Mouse (Mus musculus) forebrain, embryonic 11.5 days (tissue): ENCODE data around the gene Bdh1. TPM values are rescaled to one million over a fixed set of nuclear protein-coding genes. Genes with fewer than 3 reads are reported as not detected.

Source experiments
- ATAC-seq: fragments of 200-750 bp; cut with Nextera tagmentation; replicated peaks from 2 replicates; pipeline ENCODE4 v1.8.0; 2017; ENCODE audit warnings: moderate TSS enrichment; ENCODE audit not compliant: low FRiP score
- DNase-seq: peaks from one replicate; pipeline ENCODE4 v3.0.0-alpha.2; 2017; ENCODE audit warnings: low spot score
- H3K27ac ChIP-seq: fragments of 300-500 bp; sonication (generic); 2 replicates; pipeline ENCODE4 v1.5.1; 2014; ENCODE audit warnings: low read depth, low read length
- H3K27me3 ChIP-seq: fragments of 300-500 bp; sonication (generic); 2 replicates; pipeline ENCODE4 v1.6.1; 2014; ENCODE audit warnings: mild to moderate bottlenecking, low read length, mixed read lengths; ENCODE audit not compliant: control insufficient read depth, insufficient read depth
- H3K36me3 ChIP-seq: fragments of 300-500 bp; sonication (generic); 2 replicates; pipeline ENCODE4 v1.6.1; 2014; ENCODE audit warnings: mild to moderate bottlenecking, low read length, moderate library complexity, mixed read lengths; ENCODE audit not compliant: control insufficient read depth, insufficient read depth
- H3K4me1 ChIP-seq: fragments of 300-500 bp; sonication (generic); replicated peaks from 2 replicates; pipeline ENCODE4 v1.6.1; 2014; ENCODE audit warnings: low read length, mixed read lengths; ENCODE audit not compliant: control insufficient read depth, insufficient read depth
- H3K4me2 ChIP-seq: fragments of 300-500 bp; sonication (generic); 2 replicates; pipeline ENCODE4 v1.6.1; 2014; ENCODE audit warnings: low read depth, mild to moderate bottlenecking, low read length, moderate library complexity, mixed read lengths; ENCODE audit not compliant: severe bottlenecking
- H3K4me3 ChIP-seq: fragments of 300-500 bp; sonication (generic); 2 replicates; pipeline ENCODE4 v1.5.1; 2014; ENCODE audit warnings: low read depth, low read length
- H3K9ac ChIP-seq: fragments of 300-500 bp; sonication (generic); 2 replicates; pipeline ENCODE4 v1.6.1; 2014; ENCODE audit warnings: low read length
- H3K9me3 ChIP-seq: fragments of 300-500 bp; sonication (generic); 2 replicates; pipeline ENCODE4 v1.6.1; 2016; ENCODE audit warnings: low read length, mixed read lengths; ENCODE audit not compliant: control insufficient read depth
- WGBS: fragments of 180-500 bp; shearing (Covaris S2); extraction: QIAGEN DNeasy Blood & Tissue Kit; methylation state at CpG from one replicate; pipeline ENCODE4 v1.1.7; 2014; 5-methylcytosine and 5-hydroxymethylcytosine counted together
- polyA plus RNA-seq: library from polyadenylated mRNA; unstranded; fragments of >200 nt; fragmentation: Nextera tagmentation; extraction: Ambion mirVana; gene quantifications from 2 replicates; pipeline ENCODE4 v1.2.1, GENCODE M21; 2014

Bdh1 gene
- polyA plus RNA-seq, 1 experiment from 2014 or later = 30.0 TPM

DNA sequence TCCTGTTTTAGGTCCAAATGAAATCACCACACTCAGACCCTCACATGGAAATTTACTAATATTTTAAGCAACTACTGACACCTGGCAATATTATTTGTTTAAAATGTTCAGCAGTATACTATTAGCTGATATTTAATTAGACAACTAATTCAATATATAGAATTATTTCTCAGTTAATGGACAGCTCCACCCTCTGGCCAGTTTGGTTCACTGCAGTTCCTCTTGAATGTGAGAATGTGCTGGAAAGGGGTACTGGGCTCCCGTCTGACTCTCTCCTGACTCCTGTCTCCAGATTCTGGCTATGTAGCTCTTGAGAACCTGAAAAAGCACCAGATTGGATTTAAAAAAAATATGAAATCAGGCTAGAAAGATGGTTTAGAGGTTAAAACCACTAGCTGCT lies 17.0 kb upstream of the Bdh1 start:
- Histone ChIP-seq H3K27ac (no peak overlapping the region), H3K4me2 (no peak overlapping the region), H3K9me3 (no peaks in the 10 kb centered on the region), H3K4me3 (no peak overlapping the region), H3K36me3 (no peaks in the 10 kb centered on the region), H3K27me3 (no peaks in the 10 kb centered on the region), H3K9ac (no peak overlapping the region), H3K4me1 (no peaks in the 10 kb centered on the region)
- no peak for ATAC-seq
- no peak for DNase-seq
- WGBS = 71% methylated on average over 1 of the region's 1 CpGs

GRCm38 (mm10) chr16:31407872-31408271 lies 14.2 kb upstream of the Bdh1 start:
- no peaks in the 10 kb centered on the region for H3K9me3 ChIP-seq
- no peak overlapping the region for H3K9ac ChIP-seq
- H3K4me3 ChIP-seq = no peak overlapping the region
- H3K27me3 ChIP-seq = no peaks in the 10 kb centered on the region
- no peak overlapping the region for H3K4me2 ChIP-seq
- WGBS = 64% methylated on average over 3 of the region's 3 CpGs
- H3K4me1 ChIP-seq = no peaks in the 10 kb centered on the region
- H3K27ac ChIP-seq = no peak overlapping the region
- no peaks in the 10 kb centered on the region for H3K36me3 ChIP-seq
- DNase-seq (no peak), ATAC-seq (no peak)

DNA sequence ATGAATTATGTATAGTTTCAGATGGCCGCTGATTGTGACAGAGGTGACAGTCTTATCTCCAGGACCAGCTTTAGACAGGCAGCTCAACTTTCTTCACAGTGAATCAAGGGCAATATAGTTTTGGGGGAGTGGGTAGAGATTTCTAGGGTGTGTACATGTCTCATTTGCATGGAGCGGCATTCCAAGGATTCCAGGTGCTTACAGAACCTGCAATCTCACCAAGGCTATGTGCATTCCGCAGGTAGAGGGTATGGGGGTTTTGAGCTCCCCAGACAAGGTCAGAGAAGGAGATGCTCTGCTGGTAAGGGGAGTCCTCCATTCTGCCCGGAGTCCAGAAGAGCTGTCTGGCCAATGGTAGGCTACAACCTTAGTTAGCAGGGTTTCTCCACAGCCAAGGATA lies 11.1 kb upstream of the Bdh1 start:
- H3K27ac ChIP-seq = no peak overlapping the region
- ATAC-seq = no peak
- H3K4me3 ChIP-seq = no peak overlapping the region
- no peak for DNase-seq
- H3K4me2 ChIP-seq = no peak overlapping the region
- 86% methylated on average over 4 of the region's 4 CpGs for WGBS
- H3K27me3 ChIP-seq = no peaks in the 10 kb centered on the region
- no peaks in the 10 kb centered on the region for H3K36me3 ChIP-seq
- H3K9ac ChIP-seq = no peak overlapping the region
- no peaks in the 10 kb centered on the region for H3K4me1 ChIP-seq
- H3K9me3 ChIP-seq = no peaks in the 10 kb centered on the region

GRCm38 (mm10) chr16:31412321-31412720 lies 9.8 kb upstream of the Bdh1 start:
- H3K27ac ChIP-seq = no peak overlapping the region

GRCm38 (mm10) chr16:31413777-31414176 lies 8.3 kb upstream of the Bdh1 start:
- Histone ChIP-seq H3K4me3 (no peak overlapping the region), H3K27me3 (no peaks in the 10 kb centered on the region), H3K27ac (no peak overlapping the region), H3K9me3 (no peaks in the 10 kb centered on the region), H3K9ac (no peak overlapping the region), H3K36me3 (no peaks in the 10 kb centered on the region), H3K4me1 (no peaks in the 10 kb centered on the region), H3K4me2 (no peak overlapping the region)
- ATAC-seq (no peak), DNase-seq (no peak)
- 58% methylated on average over 3 of the region's 3 CpGs for WGBS

More at GRCm38 (mm10) chr16:31412321-31412720, 9.8 kb upstream of the Bdh1 start:
- no peaks in the 10 kb centered on the region for H3K27me3 ChIP-seq
- H3K36me3 ChIP-seq = no peaks in the 10 kb centered on the region
- no peak overlapping the region for H3K9ac ChIP-seq
- H3K4me1 ChIP-seq = no peaks in the 10 kb centered on the region
- no peak overlapping the region for H3K4me3 ChIP-seq
- no peak overlapping the region for H3K4me2 ChIP-seq
- 86% methylated on average over 14 of the region's 14 CpGs for WGBS
- no peaks in the 10 kb centered on the region for H3K9me3 ChIP-seq
- no peak for ATAC-seq
- DNase-seq = no peak

GRCm38 (mm10) chr16:31415885-31416450 lies 6.1 kb upstream of the Bdh1 start:
- no peaks in the 10 kb centered on the region for H3K4me1 ChIP-seq
- no peak overlapping the region for H3K9ac ChIP-seq
- ATAC-seq (no peak), DNase-seq (peak; percentile 35)
- H3K27me3 ChIP-seq = no peaks in the 10 kb centered on the region
- H3K4me3 ChIP-seq = no peak overlapping the region
- H3K27ac ChIP-seq = no peak overlapping the region
- no peak overlapping the region for H3K4me2 ChIP-seq
- H3K36me3 ChIP-seq = no peaks in the 10 kb centered on the region
- no peaks in the 10 kb centered on the region for H3K9me3 ChIP-seq
- WGBS = 62% methylated on average over 9 of the region's 9 CpGs

DNA sequence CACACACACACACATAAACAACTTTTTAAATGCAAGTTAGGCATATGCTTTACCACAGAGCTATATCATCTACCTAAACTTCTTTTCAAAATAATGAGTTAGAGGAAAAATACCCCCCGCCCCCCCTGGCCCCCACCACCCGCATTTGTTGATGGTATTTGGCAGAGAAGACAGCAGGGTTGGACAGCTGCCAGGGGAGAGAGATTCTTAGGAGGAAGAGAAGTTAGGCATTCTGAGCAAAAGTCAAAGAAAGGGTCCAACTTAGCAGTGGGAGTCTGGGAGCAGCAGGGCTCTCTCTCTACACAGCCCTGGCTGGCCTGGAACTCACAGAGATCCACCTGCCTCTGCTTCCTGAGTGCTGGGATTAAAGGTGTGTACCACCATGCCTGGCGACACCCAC lies 3.4 kb upstream of the Bdh1 start:
- Histone ChIP-seq H3K36me3 (no peaks in the 10 kb centered on the region), H3K4me3 (no peak overlapping the region), H3K9ac (no peak overlapping the region), H3K27me3 (no peaks in the 10 kb centered on the region), H3K4me1 (no peaks in the 10 kb centered on the region), H3K9me3 (no peaks in the 10 kb centered on the region), H3K27ac (no peak overlapping the region), H3K4me2 (no peak overlapping the region)
- DNase-seq (no peak), ATAC-seq (no peak)
- 84% methylated on average over 3 of the region's 3 CpGs for WGBS

- Histone ChIP-seq H3K9ac (no peak overlapping the region), H3K27ac (no peak overlapping the region), H3K4me3 (no peak overlapping the region), H3K4me2 (no peak overlapping the region), H3K9me3 (no peaks in the 10 kb centered on the region), H3K4me1 (no peaks in the 10 kb centered on the region), H3K27me3 (no peaks in the 10 kb centered on the region), H3K36me3 (no peaks in the 10 kb centered on the region)
- WGBS = 73% methylated on average over 5 of the region's 5 CpGs
- ATAC-seq = no peak
- no peak for DNase-seq
Measured at GRCm38 (mm10) chr16:31419457-31419856, 2.6 kb upstream of the Bdh1 start.

DNA sequence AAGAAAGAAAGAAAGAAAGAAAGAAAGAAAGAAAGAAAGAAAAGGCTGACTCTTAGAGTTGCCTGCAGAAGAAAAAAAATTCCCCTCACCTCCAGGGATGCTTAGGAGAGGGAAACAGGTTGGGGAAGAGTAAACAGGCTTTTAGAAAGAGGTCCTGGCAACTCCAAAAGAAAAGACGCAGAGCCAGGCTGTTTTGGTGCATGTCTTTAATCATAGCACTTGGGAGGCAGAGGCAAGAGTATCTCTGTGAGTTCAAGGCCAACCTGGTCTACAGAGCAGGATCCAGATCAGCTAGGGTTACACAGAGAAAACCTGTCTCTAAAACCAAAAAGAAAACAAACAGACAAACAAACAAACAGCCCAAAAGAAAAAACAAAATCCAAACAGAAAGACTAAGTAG lies 642 bp downstream of the Bdh1 start:
- H3K9ac ChIP-seq = no peak overlapping the region
- 52% methylated on average over 1 of the region's 1 CpGs for WGBS
- no peaks in the 10 kb centered on the region for H3K36me3 ChIP-seq
- peaks cover 10% of the 10 kb centered on the region for H3K27me3 ChIP-seq
- H3K27ac ChIP-seq = no peak overlapping the region
- no peaks in the 10 kb centered on the region for H3K9me3 ChIP-seq
- no peaks in the 10 kb centered on the region for H3K4me1 ChIP-seq
- ATAC-seq (no peak), DNase-seq (no peak)
- H3K4me2 ChIP-seq = no peak overlapping the region
- no peak overlapping the region for H3K4me3 ChIP-seq
